Mouse (Mus musculus) frontal cortex, postnatal 36 days (tissue): ENCODE data around the gene Nol7.

Experiments used
- DNase-seq, 2 experiments: peaks; one replicate each; pipeline ENCODE4 v3.0.0; 2022; ENCODE audit warnings: low spot score in 2 of 2

Gene Nol7

GRCm38 (mm10) chr13:43398297-43399080 is at the start of gene Nol7:
Gene Nol7, plus strand, starts transcription at chr13:43398390.
- peak; percentile 97 to 98 for DNase-seq

GRCm38 (mm10) chr13:43349376-43349775 is 48.8 kb upstream of the Nol7 start:
- DNase-seq = no peak

GRCm38 (mm10) chr13:43350489-43351169 is 47.6 kb upstream of the Nol7 start:
- no peak for DNase-seq

- no peak for DNase-seq
These were observed 44.8 kb upstream of the Nol7 start for GRCm38 (mm10) chr13:43353356-43353755.

DNA sequence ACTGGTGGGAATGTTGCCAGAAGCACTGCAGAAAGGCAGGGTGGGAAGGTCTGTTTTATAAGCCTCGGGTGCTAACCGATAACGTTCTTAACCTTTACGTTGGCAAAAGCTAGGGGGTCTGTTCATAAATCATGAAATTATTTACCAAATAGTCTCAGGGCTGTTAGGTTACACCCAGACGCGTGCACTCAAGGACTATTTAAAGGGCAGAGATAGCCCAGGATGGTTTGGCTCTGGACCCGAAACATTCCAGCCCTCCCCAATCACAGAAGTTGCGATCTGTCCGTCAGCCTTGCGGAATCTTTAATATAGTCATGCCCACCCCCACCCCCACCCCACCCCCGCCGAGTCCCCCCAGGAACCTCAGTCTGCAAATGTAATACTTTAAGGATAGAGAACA is 43.8 kb upstream of the Nol7 start:
- no peak for DNase-seq

DNA sequence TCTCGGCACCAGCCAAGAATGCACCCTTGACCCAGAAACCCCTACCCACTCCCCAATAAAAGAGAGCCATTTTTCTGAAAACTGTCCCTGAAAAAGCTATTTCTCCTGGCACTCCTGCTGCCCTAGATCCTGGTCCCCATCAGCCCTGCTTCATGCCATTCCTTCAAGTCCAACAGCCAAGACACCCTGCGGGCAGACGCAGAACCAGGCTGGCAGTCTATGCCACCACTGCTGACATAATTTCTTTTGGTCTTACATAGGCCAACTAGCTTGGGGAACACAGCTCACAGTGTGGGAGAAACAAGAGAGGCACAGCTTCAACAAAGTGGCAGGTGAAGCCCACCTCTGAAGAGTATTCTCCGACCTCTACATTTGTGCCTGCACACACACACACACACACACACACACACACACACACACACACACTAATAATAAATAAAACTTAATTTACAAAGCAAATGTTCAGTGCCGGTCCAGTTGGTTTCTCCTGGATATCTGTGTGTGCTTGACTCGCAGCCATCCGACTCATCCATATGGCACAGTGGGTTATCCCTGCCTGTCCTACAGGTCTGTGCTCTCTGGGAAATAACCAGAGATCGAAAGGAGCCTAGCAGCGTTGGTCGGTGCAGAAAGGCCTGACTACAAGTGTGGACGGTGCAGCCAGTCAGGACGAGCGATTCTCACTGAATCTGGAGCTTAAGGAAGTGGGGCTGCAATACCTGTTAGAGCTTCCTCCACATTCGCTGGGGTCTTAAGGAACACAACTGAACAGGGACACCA is 41.7 kb upstream of the Nol7 start:
- DNase-seq = no peak

- DNase-seq = no peak
These were observed 37.7 kb upstream of the Nol7 start for GRCm38 (mm10) chr13:43360534-43360933.

GRCm38 (mm10) chr13:43362353-43362752 is 35.8 kb upstream of the Nol7 start:
- DNase-seq = no peak

DNA sequence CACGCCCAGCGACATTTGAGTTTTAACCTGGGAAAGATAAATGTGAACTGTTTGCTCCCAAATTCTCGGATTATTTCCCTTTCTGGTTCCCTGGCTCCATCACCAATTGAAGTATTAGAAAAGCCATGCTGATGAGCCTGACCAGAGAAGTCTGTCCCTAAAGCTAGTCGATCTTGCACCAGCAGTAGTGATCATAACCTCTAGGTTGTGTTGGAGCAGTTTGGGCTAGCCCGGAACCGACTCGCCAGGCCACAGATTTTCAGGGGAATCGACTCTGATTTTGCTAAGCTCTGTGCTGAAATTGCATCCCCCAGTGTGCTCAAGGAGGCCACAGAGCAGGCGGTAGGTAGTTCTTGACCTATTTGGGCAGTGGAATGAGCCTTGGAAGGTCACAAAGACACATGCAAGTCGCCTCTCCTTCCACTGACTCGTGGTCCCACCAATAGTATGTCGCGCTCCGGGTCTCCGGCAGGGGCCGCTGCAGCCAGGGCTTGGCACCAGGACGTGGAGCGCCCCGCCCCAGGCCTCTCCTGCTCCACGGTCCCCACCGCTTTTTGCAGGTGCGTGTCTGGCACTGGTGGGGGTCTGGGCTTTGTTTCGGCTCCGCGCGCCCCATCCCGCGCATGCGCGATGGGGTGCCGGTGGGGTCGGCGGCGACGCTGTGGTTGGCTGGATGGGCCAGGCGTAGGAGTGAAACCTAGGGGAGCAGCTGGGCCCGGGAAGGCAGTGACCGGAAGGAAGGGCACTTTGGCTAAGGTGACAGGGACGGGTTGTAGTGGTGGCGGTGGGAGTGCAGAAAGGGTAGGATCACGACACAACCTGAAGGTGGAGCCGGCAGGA is 33.0 kb upstream of the Nol7 start, which contains the start of gene Sirt5:
TSS of gene Sirt5 (plus strand) at position 512 of the 840 bp plus-strand sequence.
- peak; percentile 81 to 85 for DNase-seq

- no peak for DNase-seq
These were observed 32.4 kb upstream of the Nol7 start for GRCm38 (mm10) chr13:43365825-43366184.

DNA sequence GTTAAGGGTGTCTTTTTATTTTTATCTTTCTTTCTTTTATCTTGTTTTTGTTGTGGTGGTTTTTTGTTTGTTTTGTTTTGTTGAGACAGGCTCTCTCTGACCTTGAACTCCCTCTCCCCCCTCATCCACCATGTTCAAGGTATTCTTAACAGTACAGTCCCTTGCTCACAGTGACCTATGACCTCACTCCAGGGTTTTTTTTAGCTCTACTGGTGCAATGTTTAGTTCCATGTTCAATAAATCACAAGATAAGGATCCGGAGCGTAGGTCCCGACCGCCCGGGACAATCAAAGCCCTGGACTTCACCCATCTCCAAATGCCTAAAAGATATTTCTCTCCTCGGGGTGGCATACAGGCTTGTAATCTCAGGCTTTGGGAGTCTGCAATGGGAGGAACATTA is 28.1 kb upstream of the Nol7 start:
- no peak for DNase-seq

DNA sequence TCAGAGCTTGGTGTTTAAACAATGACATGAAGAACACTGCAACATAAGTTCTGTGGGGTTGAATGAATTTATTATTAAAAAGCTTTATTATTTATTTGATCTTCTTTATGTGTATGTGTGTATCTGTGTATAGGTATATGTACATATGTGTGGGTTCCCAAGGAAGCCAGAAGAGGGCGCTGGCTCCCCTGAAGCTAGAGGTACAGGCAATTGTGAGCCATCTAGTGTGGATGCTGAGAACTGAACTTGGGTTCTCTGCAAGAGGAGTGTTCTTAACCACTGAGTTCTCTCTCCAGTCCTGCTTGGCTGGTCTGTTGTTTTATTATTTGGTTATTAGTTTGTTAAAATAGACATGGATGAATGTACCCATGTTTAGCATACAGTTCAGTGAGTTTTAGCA is 25.3 kb upstream of the Nol7 start:
- DNase-seq = no peak

- DNase-seq = no peak
These were observed 24.0 kb upstream of the Nol7 start for GRCm38 (mm10) chr13:43374205-43374604.

- no peak for DNase-seq
These were observed 23.2 kb upstream of the Nol7 start for GRCm38 (mm10) chr13:43374918-43375432.

GRCm38 (mm10) chr13:43379989-43380388 is 18.2 kb upstream of the Nol7 start:
- DNase-seq = no peak

DNA sequence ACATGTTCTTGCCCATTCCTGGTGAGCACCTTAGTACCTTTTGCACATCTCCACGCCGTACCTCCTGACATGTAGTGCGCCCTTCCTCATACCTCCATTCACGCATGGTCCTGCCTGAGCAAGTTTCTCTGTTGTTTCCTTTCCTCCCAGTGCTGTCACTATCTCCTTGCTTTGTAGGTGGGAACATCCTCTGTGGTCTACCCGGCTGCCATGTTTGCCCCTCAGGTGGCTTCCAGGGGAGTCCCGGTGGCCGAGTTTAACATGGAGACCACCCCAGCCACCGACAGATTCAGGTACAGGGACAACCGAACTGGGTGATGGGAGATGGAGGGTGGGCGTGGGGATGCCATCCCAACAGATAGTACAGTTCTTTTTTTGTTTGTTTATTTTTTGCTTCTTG is 12.9 kb upstream of the Nol7 start:
- DNase-seq = no peak

GRCm38 (mm10) chr13:43397700-43398296 is 392 bp upstream of the Nol7 start:
- DNase-seq = no peak

- DNase-seq = no peak
These were observed 1.4 kb downstream of the Nol7 start for GRCm38 (mm10) chr13:43399576-43399975.

- peak in 1 of 2 experiments; percentile 15 for DNase-seq
These were observed 14.1 kb downstream of the Nol7 start for GRCm38 (mm10) chr13:43412311-43412710.

- no peak for DNase-seq
These were observed 15.4 kb downstream of the Nol7 start for GRCm38 (mm10) chr13:43413611-43414010.

DNA sequence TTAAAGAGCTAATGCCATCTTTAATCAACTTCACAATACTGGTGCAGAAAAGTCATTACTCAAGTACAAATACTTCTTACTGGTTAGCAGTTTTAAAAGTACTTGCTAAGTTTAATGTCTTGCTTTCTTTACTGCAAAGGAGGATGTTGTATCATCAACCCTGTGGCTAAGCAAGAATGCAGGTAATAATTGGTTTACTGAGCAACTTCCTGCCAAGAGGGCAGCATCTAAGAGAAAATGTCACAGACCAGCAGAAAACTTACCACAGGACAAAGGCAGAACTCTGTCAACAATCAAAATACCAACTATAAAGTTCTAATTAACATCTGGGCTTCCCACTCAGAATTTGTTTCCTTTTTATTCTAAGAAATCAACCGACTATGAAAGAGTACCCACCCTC is 17.1 kb downstream of the Nol7 start:
- no peak for DNase-seq
